Mouse (Mus musculus) frontal cortex, postnatal 25 days (tissue): ENCODE measurements around the gene Espl1.

Source experiments
- DNase-seq, 2 experiments: peaks; one replicate each; pipeline ENCODE4 v3.0.0; 2022; ENCODE audit warnings: low spot score in 2 of 2

The Espl1 gene

GRCm38 (mm10) chr15:102370727-102371126 lies 74.7 kb downstream of the Espl1 start:
- DNase-seq, result no peak
